Mouse (Mus musculus): ENCODE results near the gene Rbx1. TPM values are rescaled to one million over a fixed set of nuclear protein-coding genes. Genes with fewer than 3 reads are reported as not detected.

Gene Rbx1
- total and polyA plus RNA-seq, 3 experiments, result 177 to 238 (median 184) TPM

DNA sequence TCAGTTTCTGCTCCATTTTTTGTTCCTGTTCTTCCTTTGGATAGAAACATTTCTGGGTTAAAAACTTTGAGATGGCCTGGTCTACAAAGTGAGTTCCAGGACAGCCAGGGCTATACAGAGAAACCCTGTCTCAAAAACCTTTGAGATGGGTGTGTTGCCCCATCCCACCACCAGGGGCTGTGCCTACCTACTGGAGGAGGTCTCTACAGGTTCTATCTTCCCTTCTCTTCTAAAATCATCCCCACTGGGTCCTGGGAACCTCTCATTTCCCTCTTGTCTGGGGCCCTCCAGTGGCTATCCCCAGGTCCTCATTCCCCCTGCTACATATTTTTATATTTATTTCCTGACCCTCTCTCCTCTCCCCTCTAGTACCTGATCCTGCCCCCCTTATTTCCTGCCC is 41.1 kb downstream of the Rbx1 start:
- DNase-seq (ENCODE audit: extremely low read depth), result peak; percentile 70
- dilution Hi-C loops (cut with MboI; ENCODE audit: extremely low pct_ligation_motif_present, extremely low pct_unique_long_range_greater_than_20kb, low sequenced_read_pairs) (no loop called here), in situ Hi-C loops (cut with MboI; ENCODE audit: low pct_ligation_motif_present, low pct_unique_long_range_greater_than_20kb, low sequenced_read_pairs) (no loop called here)
- no peak overlapping the region for H3K4me2 ChIP-seq (ENCODE audit: insufficient read depth, low read depth, poor library complexity, severe bottlenecking)
- TF ChIP-seq RAD21 (IDR thresholded peaks at IDR 0.05; ENCODE audit: low read depth, low read length) (peak; percentile 67), POLR2AphosphoS2 (IDR thresholded peaks at IDR 0.05; ENCODE audit: low read depth, low read length) (no peak), KAT2A (IDR thresholded peaks at IDR 0.05; ENCODE audit: insufficient replicate concordance, low read length) (no peak), USF2 (conservative IDR thresholded peaks at IDR 0.05; ENCODE audit: low read depth, low read length) (no peak), CTCF (conservative IDR thresholded peaks at IDR 0.05 in 1 of 2, IDR thresholded peaks at IDR 0.05 in 1 of 2; ENCODE audit: low read depth in 2 of 2, low read length in 2 of 2) (peak; percentile 76 to 79), EP300 (IDR thresholded peaks at IDR 0.05; ENCODE audit: low read length) (no peak), SMC3 (IDR thresholded peaks at IDR 0.05; ENCODE audit: low read depth, low read length) (peak; percentile 81), SIN3A (IDR thresholded peaks at IDR 0.05; ENCODE audit: low read length) (no peak), ETS1 (conservative IDR thresholded peaks at IDR 0.05; ENCODE audit: low read depth, low read length) (no peak), MAZ (IDR thresholded peaks at IDR 0.05; ENCODE audit: low read depth, low read length) (no peak), USF1 (IDR thresholded peaks at IDR 0.05; ENCODE audit: low read depth, low read length) (no peak), NELFE (IDR thresholded peaks at IDR 0.05; ENCODE audit: low read depth, low read length) (no peak), TBP (conservative IDR thresholded peaks at IDR 0.05; ENCODE audit: low read depth, low read length) (no peak), TCF12 (IDR thresholded peaks at IDR 0.05; ENCODE audit: low read depth, low read length) (no peak), IRF4 (IDR thresholded peaks at IDR 0.05; ENCODE audit: low read depth, low read length) (peak; percentile 36; the same call in 1 of the 2 replicates), ZKSCAN1 (IDR thresholded peaks at IDR 0.05; ENCODE audit: borderline replicate concordance, low read depth, low read length) (no peak)
- H3K36me3 ChIP-seq (replicated peaks in 1 of 2; ENCODE audit: control insufficient read depth in 1 of 2, insufficient read depth in 1 of 2, low read length in 1 of 2), result no peaks in the 10 kb centered on the region
- H3K4me3 ChIP-seq (replicated peaks in 1 of 3; ENCODE audit: low read depth in 2 of 3, low read length in 2 of 3, poor library complexity in 1 of 3), result no peak overlapping the region
- no peak overlapping the region for H3K9ac ChIP-seq (ENCODE audit: insufficient read depth, low read depth)
- H3K9me3 ChIP-seq (replicated peaks; ENCODE audit: low read length), result no peaks in the 10 kb centered on the region
- no peak overlapping the region for H3K27ac ChIP-seq (ENCODE audit: insufficient read depth, low read depth)
- no peaks in the 10 kb centered on the region for H3K27me3 ChIP-seq (replicated peaks)
- peaks cover 0 to 15% of the 10 kb centered on the region in 2 experiments; a peak in 2 of 4 replicates for H3K4me1 ChIP-seq (ENCODE audit: control insufficient read depth in 1 of 2, insufficient read depth in 2 of 2)
- no peaks in the 10 kb centered on the region for H3K79me2 ChIP-seq (replicated peaks; ENCODE audit: control insufficient read depth, extremely low read depth, insufficient read depth, poor library complexity, severe bottlenecking)

DNA sequence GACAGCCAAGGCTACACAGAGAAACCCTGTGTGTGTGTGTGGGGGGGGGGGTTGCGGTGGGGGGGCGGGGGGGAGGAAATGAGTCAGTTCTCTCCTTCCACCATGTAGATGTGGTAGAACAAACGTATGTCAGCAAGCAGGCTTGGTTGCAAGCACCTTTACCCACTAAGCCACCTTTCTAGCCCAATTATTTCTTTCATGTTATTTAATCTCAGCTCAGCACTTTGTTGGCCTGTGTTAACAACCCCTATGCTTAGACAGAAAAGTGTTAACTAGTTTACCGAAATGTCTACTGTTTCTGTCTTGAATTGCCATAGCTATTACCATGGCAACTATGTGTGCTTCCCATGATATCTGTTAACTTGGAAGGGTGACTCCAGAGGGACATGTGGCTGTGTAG is 44.5 kb downstream of the Rbx1 start:
- in situ Hi-C loops (cut with MboI; ENCODE audit: low pct_ligation_motif_present, low pct_unique_long_range_greater_than_20kb, low sequenced_read_pairs), result no loop called here
- Histone ChIP-seq H3K4me2 (ENCODE audit: insufficient read depth, low read depth, poor library complexity, severe bottlenecking) (no peak overlapping the region), H3K27ac (ENCODE audit: insufficient read depth, low read depth) (no peak overlapping the region), H3K4me3 (replicated peaks in 1 of 3; ENCODE audit: low read depth in 2 of 3, low read length in 2 of 3, poor library complexity in 1 of 3) (no peak overlapping the region), H3K36me3 (replicated peaks in 1 of 2; ENCODE audit: control insufficient read depth in 1 of 2, insufficient read depth in 1 of 2, low read length in 1 of 2) (no peaks in the 10 kb centered on the region), H3K9me3 (replicated peaks; ENCODE audit: low read length) (no peaks in the 10 kb centered on the region), H3K9ac (ENCODE audit: insufficient read depth, low read depth) (no peak overlapping the region), H3K79me2 (replicated peaks; ENCODE audit: control insufficient read depth, extremely low read depth, insufficient read depth, poor library complexity, severe bottlenecking) (no peaks in the 10 kb centered on the region), H3K27me3 (replicated peaks) (no peaks in the 10 kb centered on the region), H3K4me1 (ENCODE audit: control insufficient read depth in 1 of 2, insufficient read depth in 2 of 2) (peaks cover 8 to 32% of the 10 kb centered on the region in 2 experiments; a peak in 3 of 4 replicates)
- TF ChIP-seq CTCF (conservative IDR thresholded peaks at IDR 0.05 in 1 of 2, IDR thresholded peaks at IDR 0.05 in 1 of 2; ENCODE audit: low read depth in 2 of 2, low read length in 2 of 2), result no peak
- TF ChIP-seq MEF2A (IDR thresholded peaks at IDR 0.05; ENCODE audit: borderline replicate concordance, low read depth, low read length), result no peak
- TF ChIP-seq MXI1 (IDR thresholded peaks at IDR 0.05; ENCODE audit: low read depth, low read length), result no peak
- no peak for TF ChIP-seq MAZ (IDR thresholded peaks at IDR 0.05; ENCODE audit: low read depth, low read length)
- no peak for TF ChIP-seq JUND (conservative IDR thresholded peaks at IDR 0.05; ENCODE audit: low read depth, low read length)
- TF ChIP-seq ZMIZ1 (IDR thresholded peaks at IDR 0.05; ENCODE audit: low read depth, low read length), result no peak
- no peak for TF ChIP-seq ELF1 (IDR thresholded peaks at IDR 0.05; ENCODE audit: low read depth, low read length)
- no peak for TF ChIP-seq NRF1 (IDR thresholded peaks at IDR 0.05; ENCODE audit: low read depth, low read length)
- TF ChIP-seq BHLHE40 (IDR thresholded peaks at IDR 0.05; ENCODE audit: low read depth, low read length), result no peak
- TF ChIP-seq MYC (IDR thresholded peaks at IDR 0.05; ENCODE audit: low read depth, low read length), result no peak
- dilution Hi-C loops (cut with MboI; ENCODE audit: extremely low pct_ligation_motif_present, extremely low pct_unique_long_range_greater_than_20kb, low sequenced_read_pairs), result no loop called here
- no peak for DNase-seq (ENCODE audit: extremely low read depth)

Measured in CH12.LX (cell line).